Mouse (Mus musculus) MEL-GATA-1-ER (cell line): ENCODE data around the gene Bsg.
"Not testable (repeated sequence)": the region's sequence is repeated elsewhere in the genome, so short reads cannot be mapped to it uniquely, and the experiment has no call there.

Experiments used
- DNase-seq: peaks from one replicate; pipeline ENCODE4 v3.0.0-alpha.2; 2012; ENCODE audit warnings: low read depth; ENCODE audit errors: extremely low read depth

Bsg gene

DNA sequence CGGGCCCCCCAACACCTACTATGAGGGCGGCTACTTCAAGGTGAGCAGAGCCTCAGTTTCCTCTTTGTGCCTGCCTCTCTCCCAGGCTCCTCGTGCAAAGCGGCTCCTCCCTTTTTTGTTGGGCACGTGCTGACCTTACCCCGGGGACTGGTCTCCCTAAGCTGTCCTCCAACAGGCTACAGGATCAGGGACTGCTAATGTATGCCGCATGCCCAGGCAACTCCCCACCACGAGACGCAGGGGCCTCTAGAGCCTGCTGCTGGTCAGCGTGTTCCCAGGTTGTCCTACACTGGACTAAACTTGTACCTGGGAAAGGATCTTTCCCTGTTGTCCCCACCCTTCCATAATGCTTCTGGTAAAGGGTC, 21.8 kb upstream of the Bsg start:
- DNase-seq: no peak

DNA sequence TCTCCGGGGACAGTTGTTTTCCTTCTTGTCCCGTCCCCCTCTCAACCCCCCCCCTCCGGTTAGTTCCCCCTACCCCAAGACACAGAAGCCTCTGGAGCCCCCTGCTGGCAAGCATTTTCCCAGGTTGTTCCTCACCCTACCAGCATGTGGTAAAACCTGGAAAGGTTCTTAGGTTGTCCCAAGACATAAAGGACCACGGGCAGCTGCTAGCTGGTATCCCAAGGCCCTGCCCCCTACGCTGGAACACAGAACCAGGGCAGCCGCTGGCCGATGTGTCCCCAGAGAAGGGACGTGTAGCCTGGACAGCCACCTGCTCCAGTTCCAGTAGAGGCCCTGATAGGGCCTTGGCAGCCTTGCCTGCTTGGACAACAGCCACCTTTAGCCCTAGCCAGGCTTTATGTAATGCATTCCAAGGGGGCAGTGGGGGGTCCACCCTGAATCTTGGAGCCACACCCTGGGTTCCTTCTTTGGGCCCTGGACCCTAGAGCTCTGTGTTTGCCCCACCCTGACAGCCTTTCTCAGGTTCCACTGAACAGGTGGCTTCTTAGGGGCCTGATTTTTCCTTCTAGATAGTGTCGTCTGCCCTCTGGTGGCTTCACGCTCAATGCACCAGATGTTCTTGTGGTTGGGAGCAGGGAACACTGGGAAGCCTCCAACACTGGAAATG, 21.2 kb upstream of the Bsg start:
- no peak for DNase-seq

DNA sequence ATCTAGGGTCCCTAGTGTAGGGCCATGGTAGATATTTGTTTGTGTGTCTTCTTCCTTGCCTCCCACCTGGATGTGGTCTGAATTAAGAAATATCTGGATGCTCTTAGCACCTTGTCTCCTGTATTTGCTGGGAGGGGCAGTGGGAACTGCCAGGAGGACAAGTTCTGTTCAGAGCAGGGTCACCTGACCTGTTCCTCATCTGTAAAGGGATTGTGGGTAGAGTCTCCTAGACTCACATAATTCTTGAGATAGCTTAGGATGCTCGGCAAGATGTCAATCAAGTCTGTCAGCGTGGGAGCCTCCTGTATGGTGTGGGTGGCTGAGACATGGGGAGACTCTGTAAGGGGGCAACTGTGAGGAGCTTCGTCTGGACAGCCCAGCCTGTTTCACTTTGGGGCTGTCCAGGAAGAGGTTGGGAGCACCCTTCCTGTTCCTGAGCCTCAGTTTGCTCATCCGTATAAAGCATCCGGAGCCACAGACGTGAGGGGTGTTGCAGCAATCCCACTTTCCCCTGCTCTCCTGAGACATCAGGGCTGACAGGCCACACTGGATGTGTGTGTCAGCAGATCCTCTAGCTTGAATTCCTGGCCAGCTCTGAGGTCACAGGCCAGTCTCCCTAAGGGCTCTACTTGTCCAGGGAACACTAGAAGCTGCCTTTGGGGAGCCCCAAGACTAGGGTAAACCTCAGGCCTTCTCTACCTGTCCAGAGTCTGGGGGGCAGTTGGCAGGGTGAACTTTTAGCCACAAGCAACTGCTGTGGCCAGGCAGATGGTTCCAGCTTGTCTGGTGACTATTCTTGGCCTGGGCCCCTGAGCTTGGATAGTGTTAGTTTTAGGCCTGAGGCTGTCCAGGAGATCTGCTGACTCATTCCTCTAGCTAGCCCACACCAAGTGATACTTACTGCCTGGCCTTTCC, 20.3 kb upstream of the Bsg start:
- DNase-seq: no peak

DNA sequence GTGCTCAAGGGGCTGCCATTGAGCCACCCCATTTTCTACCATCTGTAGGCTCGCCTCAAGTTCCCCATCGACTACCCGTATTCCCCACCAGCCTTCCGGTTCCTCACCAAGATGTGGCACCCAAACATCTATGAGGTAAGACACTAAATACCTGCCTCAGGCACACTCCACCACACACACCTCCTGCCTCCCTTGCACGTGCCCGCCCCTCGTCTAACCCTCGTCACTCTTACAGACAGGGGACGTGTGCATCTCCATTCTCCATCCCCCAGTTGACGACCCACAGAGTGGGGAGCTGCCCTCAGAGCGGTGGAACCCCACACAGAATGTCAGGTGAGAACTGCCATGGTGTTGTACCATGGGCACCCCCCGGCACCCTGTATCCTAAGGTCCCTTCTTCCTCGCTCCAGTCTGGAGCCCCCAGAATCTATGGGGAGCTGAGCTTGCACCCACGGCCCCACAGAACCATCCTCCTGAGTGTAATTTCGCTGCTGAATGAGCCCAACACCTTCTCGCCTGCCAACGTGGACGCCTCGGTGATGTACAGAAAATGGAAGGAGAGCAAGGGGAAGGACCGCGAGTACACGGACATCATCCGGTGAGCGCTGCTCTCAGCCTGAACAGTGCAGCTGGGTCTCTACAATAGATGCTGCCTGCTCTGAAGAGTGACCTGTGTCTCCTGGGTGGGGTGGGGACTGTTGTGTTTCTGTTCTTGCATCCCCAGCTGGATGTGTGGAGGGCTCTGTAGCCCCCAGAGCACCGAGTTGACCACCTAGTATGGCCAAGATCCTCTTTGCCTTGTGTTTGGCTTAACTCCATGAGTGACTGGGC, 19.3 kb upstream of the Bsg start:
- DNase-seq: no peak

DNA sequence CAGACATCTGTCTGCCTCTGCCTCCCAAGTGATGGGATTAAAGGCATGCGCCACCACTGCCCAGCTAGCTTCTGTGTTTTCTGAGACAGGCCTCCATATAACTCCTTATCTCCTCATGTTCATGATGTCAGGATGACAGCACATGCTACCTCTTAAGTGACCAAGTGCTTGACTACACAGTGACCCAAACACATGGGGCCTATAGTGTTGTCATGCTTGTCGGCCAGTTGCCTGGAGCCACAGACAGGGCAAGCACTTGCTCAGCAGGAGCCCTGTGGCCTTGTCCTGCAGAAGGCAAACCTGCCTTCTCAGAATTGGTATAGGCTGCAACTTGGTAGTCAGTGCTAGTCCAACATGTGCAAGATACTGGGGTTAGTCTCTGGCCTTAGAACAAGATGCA, 18.1 kb upstream of the Bsg start:
- no peak for DNase-seq

DNA sequence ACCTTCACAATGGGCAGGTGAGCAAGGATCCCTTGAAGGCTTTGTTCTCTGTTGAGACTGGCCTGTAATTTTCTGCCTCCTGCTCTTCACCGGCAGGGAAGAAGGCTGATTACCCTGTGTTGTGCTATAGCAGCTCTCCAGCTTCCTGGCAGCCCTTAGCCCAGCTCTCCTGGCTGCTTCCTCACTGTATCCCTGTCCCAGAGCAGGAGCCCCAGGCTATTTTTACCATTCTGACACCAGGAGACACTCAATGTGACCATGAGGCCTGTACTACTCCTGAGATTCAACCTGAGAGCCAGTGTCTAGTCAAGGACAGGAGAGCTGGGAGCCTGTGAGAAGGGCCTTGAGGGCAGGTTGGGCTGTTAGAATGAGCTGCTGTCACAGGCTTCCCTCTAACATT, 17.6 kb upstream of the Bsg start:
- DNase-seq: no peak

DNA sequence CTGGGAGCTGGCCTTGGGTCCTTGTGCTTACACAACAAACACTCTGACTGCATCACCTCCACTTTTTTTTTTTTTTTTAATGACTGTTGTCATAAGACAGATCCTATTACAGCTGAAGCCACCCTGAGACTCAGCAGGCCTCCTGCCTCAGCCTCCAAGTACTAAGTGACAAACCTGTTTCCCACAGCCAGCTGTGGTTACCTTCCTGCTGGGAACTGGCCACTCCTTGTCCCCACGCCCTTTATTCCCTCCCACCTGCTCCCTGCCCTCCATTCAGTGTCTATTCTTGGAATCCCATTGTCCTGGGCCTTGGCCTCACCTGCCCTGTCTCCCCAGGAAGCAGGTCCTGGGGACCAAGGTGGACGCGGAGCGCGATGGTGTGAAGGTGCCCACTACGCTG, 16.8 kb upstream of the Bsg start:
- no peak for DNase-seq

DNA sequence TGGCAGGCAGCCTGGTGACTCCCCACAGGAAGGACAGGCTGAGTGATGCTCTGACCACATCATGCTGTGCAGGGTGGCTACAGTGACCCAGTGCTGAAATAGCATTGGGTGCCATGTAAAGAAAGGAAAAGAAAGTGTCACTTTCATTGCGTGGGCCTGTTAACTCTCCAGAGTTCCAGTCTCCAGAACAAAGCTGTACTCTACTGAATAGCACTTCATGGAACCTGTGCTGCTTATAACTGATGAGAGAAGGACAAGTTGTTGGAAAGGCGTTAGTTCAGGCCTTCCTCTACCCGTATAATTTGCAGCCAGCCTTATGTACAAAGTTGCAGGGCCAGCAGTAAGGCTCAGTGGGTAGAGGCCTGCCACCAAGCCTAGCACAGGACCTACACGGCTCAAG, 15.6 kb upstream of the Bsg start, which contains the start of gene Gzmm:
Gzmm (plus strand) TSS at position 301 of the 400 bp plus-strand sequence.
- no peak for DNase-seq

DNA sequence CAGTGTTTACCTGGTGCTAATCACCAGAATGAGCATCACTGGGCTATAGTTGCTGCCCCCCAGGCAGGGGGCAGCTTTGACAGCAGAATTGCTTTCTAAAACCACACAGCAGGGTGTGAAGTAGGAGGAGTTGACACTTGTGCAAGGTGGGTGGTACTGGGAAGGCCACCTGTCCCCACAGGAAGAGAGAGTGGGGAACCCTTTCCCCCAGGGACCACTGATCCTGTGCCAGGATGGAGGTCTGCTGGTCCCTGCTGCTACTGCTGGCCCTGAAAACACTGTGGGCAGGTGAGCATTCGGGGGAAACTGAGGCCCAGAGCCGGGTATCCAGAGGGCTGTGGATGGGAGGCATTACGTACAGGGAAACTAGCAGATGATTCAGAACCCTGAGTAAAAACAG, 15.1 kb upstream of the Bsg start:
- DNase-seq: no peak

DNA sequence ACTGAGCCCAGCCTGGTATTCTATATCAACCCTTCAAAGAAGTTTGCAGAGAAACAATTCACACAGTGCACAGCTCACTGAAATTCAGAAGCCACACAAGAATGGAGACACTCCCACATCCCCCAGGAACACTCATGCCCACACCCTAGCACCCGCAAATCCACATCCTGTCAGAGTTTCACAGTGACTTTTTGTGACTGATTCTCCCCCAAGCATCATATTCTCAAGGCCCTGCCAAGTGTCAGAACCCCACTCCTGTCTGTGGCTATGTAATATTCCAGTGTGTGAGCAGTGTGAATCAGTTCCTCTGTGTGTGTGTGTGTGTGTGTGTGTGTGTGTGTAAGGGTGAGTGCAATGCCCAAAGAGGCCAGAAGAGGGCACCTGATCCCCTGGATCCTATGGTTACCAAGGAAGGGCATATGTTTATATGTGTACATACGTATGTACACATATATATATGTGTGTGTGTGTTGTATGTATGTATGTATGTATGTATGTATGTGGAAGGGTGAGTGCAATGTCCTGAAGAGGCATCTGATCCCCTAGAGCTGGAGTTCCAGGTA, 12.2 kb upstream of the Bsg start:
- no peak for DNase-seq

DNA sequence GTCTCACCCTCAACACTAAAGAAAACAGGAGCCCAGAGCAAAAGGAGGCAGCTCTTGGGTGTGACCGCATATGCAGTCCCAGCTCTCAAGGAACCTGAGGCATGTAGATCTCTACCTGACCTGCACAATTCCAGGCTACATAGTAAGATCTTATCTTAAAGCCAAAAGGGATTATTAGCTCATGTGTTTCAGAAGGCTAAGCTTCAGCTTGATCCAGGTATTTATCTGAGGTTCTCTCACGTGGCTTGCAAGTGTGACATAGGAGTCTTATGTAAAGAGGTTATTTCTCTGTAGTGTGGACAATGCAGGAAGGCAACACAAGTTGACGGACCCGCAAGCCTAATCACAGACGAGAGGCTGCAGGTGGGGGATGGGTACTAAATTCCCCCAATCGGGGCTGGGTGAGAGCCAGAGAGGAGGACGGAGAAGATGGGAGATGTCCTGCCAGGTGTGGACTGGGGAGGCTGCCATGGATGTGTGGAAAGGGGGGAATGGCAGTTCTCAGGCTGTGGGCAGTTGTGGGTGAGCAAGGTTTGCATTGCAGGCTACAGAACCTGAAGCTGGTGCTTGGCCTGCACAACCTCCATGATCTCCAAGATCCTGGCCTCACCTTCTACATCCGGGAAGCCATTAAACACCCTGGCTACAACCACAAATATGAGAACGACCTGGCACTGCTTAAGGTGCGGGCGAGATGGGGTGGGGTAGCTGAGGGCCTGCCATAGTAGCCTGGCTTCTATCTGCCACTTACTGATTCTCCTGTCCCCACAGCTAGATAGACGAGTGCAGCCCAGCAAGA, 10.5 kb upstream of the Bsg start:
- no peak for DNase-seq

DNA sequence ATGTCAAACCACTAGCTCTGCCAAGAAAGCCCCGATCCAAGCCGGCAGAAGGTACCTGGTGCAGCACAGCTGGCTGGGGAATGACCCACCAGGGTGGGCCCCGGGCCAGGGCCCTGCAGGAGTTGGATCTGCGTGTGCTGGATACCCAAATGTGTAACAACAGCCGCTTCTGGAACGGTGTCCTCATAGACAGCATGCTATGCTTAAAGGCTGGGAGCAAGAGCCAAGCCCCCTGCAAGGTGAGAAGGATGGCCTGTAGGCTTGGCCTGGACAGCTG, 10.0 kb upstream of the Bsg start:
- DNase-seq: no peak

DNA sequence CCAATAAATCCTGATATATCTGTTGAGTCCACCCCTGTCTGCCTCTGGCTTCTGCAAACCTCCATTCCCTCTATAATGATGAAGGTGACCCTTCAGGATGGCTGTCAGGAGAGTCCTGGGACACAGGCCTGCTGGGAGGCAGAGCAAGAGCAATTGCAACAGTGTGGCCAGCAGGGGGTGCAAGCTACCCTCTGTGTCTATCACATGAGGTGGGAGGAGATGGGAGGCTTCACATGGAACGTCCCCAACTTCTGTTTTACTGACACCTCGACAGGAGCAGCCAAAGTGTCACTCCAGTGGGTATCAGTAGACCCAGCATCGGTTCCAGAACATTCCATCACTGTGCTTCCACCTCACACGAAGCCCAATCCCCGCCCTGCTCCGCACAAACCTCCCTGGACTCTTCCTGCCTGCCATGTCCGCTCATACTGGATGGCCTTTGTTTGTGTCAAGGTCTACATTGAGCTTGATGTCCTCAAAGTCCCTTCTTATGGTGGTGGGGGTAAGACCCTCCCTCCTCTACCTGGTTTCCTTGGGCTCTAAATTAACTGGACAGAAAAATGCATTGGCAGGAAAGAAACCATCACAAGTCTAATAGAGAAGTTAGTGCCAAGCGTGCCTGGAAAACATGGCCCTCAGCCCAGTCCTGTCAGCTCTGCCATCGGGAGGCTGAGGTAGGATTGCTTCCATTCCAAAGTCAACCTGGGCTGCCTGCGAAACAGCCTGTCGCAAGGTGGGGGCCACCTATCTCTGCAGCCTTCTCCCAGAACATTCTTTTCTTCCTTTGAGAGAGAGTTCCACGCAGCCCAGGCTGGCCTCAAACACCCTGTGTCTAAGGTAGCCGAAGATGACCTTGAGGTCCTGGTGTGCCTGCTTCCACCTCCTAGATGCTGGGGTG, 8.8 kb upstream of the Bsg start:
- peak; percentile 67 for DNase-seq

DNA sequence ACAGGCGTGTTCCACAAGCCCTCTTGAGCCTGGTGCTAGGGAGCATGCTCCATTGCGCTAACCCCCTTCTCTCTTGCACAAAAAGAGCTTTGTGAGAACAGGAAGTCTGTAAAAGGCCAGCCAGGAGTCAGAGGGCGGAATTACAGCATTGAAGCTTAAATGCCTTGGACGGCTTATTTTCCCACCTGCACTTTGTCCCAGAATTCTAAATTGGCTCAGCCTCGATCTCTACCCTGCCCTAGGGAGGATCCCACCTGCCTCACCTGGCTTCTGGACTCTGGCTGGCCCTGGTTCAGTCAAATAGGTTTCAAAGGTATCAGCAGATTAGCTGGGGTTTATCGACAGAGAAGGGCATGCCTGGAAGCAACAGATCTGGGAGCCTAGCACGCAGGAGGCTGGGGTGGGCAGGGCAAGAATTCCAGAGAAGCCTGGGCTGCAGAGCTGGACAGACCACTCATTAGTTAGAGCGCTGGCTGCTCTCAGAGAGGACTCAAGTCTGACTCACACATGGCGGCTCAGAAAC, 8.1 kb upstream of the Bsg start:
- DNase-seq: no peak

DNA sequence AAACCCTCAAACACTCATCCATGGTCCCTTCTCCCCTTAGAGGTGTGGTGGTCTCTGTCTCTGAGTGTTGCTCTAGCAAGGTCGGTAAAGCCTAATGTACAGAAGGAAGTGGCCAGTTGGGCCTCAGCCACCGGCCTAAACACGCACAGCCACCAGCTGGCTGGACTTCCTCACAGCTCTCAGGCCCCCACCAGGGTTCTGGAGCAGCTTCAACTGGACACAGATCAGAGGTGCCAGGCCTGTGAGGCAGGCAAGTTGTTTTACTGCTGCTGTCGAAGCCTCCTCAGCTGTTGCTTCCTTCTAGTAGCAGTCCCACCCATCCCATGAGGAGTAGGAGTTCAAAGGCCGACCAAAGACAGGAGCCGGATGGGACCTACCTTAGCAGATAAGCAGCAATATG, 6.4 kb upstream of the Bsg start:
- DNase-seq: no peak

DNA sequence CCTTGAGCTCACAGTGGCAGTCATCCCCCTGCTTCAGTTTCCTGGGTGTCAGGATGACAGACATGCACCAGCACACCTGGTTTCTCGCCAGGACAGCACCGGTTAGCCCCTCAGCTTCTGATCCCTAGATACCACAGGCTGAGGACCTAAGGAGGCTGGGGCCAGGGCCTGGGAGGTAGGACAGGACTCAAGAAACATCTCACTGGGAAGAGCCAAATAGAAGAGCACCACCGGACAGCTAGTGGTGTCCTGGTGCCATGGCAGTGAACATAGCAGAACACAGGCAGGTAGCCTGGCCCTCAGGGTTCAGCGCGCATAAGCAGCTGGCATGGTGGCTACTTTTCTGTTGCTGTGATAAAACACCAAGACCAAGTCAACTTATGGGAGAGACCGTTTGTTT, 5.8 kb upstream of the Bsg start:
- DNase-seq: no peak

DNA sequence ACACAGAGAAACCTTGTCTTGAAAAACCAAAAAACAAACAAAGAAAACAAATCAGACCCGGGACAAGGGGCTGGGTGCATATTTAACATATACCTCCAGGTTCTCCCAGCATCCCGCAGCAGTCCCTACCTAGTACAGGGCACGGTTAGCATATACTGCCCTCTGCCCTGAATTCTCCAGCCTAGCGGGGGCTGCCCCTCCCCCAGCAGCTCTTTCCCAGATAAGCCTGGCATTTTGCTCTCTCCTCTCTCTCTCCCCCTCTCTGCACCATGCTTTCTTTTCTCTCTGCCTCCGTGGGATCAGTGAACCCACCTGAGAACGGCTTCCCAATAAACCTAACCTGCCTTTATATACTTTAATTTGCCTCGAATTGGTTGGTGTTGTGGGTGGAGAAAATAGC, 3.6 kb upstream of the Bsg start:
- DNase-seq: no peak

DNA sequence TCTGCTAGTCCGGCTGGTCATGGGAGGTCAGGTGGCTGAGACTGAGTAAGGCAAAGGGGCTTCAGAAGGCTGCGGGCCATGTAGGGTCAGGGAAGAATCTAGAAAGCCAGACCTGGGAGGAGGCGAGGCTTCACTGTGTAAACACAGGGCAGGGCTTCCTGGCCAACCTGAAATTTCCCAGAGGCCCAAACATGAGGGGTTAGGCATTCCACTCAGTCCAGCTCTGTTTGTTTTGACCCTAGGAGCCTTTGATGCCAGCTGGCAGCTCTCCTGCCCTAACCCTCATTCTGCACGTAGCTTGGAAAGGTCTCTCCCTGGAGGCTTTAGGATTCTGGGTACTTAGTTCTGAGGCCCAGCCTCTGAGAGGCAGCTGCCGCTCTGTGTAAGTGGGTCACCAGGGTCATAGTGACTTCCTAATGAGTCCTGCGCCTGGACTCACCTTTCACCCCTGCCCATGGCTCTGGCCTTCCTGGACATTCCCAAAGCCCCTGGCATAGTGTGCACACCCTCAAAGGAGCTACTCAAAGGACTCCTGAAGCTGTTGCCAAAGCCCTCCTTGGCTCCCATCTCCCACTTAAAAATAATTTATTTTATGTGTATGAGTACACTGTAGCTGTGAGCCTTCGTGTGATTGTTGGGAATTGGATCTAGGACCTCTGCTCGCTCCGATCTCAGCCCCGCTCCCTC, 2.7 kb upstream of the Bsg start:
- DNase-seq: no peak

DNA sequence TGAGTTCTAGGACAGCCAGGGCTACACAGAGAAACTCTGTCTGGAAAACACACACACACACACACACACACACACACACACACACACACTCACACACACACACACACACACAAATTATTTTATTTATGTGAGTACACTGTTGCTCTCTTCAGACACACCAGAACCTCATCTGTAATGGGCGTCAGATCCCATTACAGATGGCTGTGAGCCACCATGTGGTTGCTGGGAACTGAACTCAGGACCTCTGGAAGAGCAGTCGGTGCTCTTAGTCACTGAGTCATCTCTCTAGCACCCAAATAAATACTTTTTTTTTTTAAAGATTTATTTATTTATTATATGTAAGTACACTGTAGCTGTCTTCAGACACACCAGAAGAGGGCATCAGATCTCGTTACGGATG, 1.3 kb upstream of the Bsg start:
- not testable (repeated sequence) for DNase-seq
